Mouse (Mus musculus): ENCODE results near the gene Mup22.
"Not testable (repeated sequence)": the region's sequence is repeated elsewhere in the genome, so short reads cannot be mapped to it uniquely, and the experiment has no call there.

The Mup22 gene

DNA sequence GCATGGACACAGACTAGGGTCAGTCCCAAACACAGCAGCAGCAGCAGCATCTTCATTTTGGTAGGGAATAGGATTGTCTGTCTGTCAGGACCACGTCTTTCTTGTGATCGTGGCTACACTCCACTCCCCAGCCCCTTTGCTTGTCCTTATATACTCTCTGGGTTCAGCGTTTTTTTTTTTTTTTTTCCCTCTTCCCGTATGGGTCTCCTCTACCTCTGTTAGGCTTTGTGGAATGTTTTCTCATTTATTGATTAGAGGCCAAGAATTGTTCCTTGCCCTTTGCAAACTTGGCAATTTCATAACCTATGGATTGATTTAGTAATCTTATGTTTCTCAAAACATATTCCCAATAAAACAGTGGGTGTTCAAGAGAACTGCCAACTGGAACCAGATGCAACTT, at the start of gene Mup22:
Gene Mup22 (minus strand): TSS at position 101 of the 400 bp plus-strand sequence.
- not testable (repeated sequence) for DNase-seq (ENCODE audit: low spot score)

DNA sequence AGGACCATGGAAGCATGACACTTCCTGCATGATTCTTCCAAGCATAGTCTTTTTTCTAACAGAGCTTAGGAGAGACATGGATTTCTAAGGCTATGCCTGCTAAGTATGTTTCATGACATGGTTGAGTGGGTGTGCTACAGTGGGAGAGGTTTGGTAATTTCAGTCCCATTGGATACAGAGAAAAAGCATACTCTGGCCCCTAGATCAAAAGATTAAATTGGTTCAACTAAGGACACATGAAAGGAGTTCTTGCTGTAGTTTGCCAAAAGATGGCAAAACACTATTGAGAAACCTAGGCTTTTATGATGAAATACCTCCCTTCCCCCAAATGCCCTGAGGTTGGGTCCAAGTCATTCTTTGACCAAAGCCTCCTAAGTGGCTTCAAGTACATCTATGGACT, 19.6 kb upstream of the Mup22 start:
- not testable (repeated sequence) for DNase-seq (ENCODE audit: low spot score)
